In the genomic region with DNA sequence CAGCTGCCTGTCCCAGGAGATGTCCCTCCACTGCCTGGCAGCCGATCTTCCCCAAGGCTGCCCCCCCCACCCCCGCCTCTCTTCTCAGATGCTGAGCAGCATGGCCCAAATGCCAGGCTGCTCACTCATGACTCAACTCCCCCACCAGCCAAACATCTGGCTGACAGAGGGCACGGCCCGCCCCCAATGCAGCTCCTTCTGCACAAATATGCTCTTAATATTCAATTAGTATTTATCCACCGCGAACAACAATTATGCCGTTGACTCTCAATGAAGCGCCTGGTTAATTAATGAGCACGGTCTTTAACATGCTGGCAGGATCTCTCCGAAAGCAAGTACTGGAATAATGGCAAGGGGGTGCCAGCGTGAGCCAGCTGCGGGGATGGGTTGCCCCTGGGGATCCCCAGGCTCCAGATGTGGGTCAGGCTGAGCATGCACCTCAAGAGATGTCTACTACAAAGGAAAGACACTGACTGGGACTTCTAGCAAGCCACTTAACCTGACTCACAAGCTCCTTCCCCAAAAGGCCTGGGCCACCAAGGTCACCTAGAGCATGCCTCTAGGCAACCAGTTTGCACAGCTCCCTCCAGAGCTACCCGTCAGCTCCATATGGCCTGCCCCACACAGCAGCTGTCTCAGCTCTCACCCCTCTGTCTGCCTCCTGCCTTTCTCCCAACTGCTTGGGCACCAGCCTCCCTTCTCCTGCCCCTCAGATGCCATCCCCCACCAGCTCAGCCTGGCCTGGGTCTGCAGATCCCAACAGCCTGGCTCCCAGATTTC, we compare ENCODE assay signal across 13 mouse cellular contexts.
DNase-seq lines count a peak whose midpoint lies in the region; ATAC-seq and TF ChIP-seq lines count a peak whose summit lies in the region.
"Had no signal": no experiment of that assay in that cellular context is flagged by ENCODE, and none has a peak within 500 bp of the region (broad histone marks: within the 10 kb centered on the region; RNA-seq: fewer than 3 reads in every experiment).

No protein-coding gene starts in this region.

- no peak overlapping the region for H3K4me2 ChIP-seq in forebrain, embryonic 12.5 days
- no peak overlapping the region for H3K4me2 ChIP-seq in hindbrain, postnatal 0 days (ENCODE audit: low read depth, low read length)
- H3K4me2 ChIP-seq: limb, embryonic 13.5 days had no signal

- peak overlapping the region; percentile 1; the same call in 1 of the 2 replicates for H3K4me3 ChIP-seq in G1E (ENCODE audit: low read depth, low read length)
- no peak overlapping the region for H3K4me3 ChIP-seq in forebrain, embryonic 12.5 days (replicated peaks)
- H3K4me3 ChIP-seq in hindbrain, postnatal 0 days (ENCODE audit: low read length), result no peak overlapping the region
- H3K4me3 ChIP-seq in gastrocnemius, adult 2 months, result no peak overlapping the region
- H3K4me3 ChIP-seq: embryonic facial prominence, embryonic 10.5 days; limb, embryonic 13.5 days had no signal

- no peak for ATAC-seq in G1E (ENCODE audit: extremely low read depth, insufficient number of reproducible peaks, low FRiP score, poor library complexity, severe bottlenecking)
- ATAC-seq in forebrain, embryonic 12.5 days (ENCODE audit: low FRiP score), result no peak; the same call in 1 of the 2 replicates
- peak; percentile 57 for ATAC-seq in hindbrain, postnatal 0 days
- ATAC-seq: lung, postnatal 0 days had no signal

- intact Hi-C loops in gastrocnemius, adult 2 months (cut with DNase I), result no loop called here

- DNase-seq in G1E (ENCODE audit: low spot score) (no peak), NIH3T3 (ENCODE audit: low read depth) (peak; percentile 13)
- peak; percentile 56 for DNase-seq in hindbrain, postnatal 0 days (ENCODE audit: low spot score)
- no peak for DNase-seq in gastrocnemius, adult 2 months
- DNase-seq in gastrocnemius, postnatal 25 days, result no peak
- DNase-seq in kidney, adult 8-10 months, result no peak
- DNase-seq: cerebellum, adult 11-12 months; kidney, postnatal 14 days; right cerebral cortex, adult 18-20 months had no signal

- H3K4me1 ChIP-seq in G1E (ENCODE audit: insufficient read depth, low read depth, low read length), result no peaks in the 10 kb centered on the region
- peaks cover 33% of the 10 kb centered on the region for H3K4me1 ChIP-seq in forebrain, embryonic 12.5 days
- H3K4me1 ChIP-seq in hindbrain, postnatal 0 days (ENCODE audit: insufficient read depth, low read length), result peaks cover 5% of the 10 kb centered on the region

- H3K36me3 ChIP-seq in G1E (replicated peaks), result no peaks in the 10 kb centered on the region
- no peaks in the 10 kb centered on the region for H3K36me3 ChIP-seq in forebrain, embryonic 12.5 days (replicated peaks)
- H3K36me3 ChIP-seq in hindbrain, postnatal 0 days (ENCODE audit: insufficient read depth, low read length), result no peaks in the 10 kb centered on the region
- H3K36me3 ChIP-seq: embryonic facial prominence, embryonic 10.5 days; limb, embryonic 13.5 days had no signal

- peaks cover 96% of the 10 kb centered on the region for H3K9me3 ChIP-seq in G1E (replicated peaks)
- no peaks in the 10 kb centered on the region for H3K9me3 ChIP-seq in forebrain, embryonic 12.5 days
- H3K9me3 ChIP-seq in hindbrain, postnatal 0 days (ENCODE audit: low read length), result no peaks in the 10 kb centered on the region
- H3K9me3 ChIP-seq: embryonic facial prominence, embryonic 10.5 days; limb, embryonic 13.5 days had no signal

- H3K27me3 ChIP-seq in G1E (ENCODE audit: insufficient read depth, low read length), result no peaks in the 10 kb centered on the region
- peaks cover 15% of the 10 kb centered on the region for H3K27me3 ChIP-seq in forebrain, embryonic 12.5 days
- H3K27me3 ChIP-seq in hindbrain, postnatal 0 days (ENCODE audit: insufficient read depth, low read length), result no peaks in the 10 kb centered on the region
- H3K27me3 ChIP-seq: limb, embryonic 13.5 days had no signal

- no peak for TF ChIP-seq CTCF in G1E (IDR thresholded peaks at IDR 0.05; ENCODE audit: low read depth, low read length)
- no peak for TF ChIP-seq CTCF in hindbrain, postnatal 0 days (IDR thresholded peaks at IDR 0.05; ENCODE audit: low read depth)
- TF ChIP-seq CTCF in gastrocnemius, adult 2 months (IDR thresholded peaks at IDR 0.05), result no peak

- H3K9ac ChIP-seq in forebrain, embryonic 12.5 days, result no peak overlapping the region
- no peak overlapping the region for H3K9ac ChIP-seq in hindbrain, postnatal 0 days (replicated peaks; ENCODE audit: low read length)
- H3K9ac ChIP-seq: limb, embryonic 13.5 days had no signal

- 39% methylated on average over 13 of the region's 13 CpGs for WGBS in forebrain, embryonic 12.5 days
- 25% methylated on average over 13 of the region's 13 CpGs for whole genome bisulfite sequencing in hindbrain, postnatal 0 days

- H3K27ac ChIP-seq in forebrain, embryonic 12.5 days, result 0 out of 2 replicates have a peak overlapping the region, but pooled peaks have one; percentile 38
- H3K27ac ChIP-seq in hindbrain, postnatal 0 days, result no peak overlapping the region
- H3K27ac ChIP-seq in gastrocnemius, adult 2 months, result no peak overlapping the region
- H3K27ac ChIP-seq: embryonic facial prominence, embryonic 10.5 days; limb, embryonic 13.5 days had no signal

Comparison
In these comparisons a context has a peak if more than half of its experiments do, and no peak if none do; other contexts are left out.
1. DNase-seq: peak in NIH3T3 (single experiment) and hindbrain, postnatal 0 days (single experiment); none in G1E (single experiment), gastrocnemius, adult 2 months (single experiment), gastrocnemius, postnatal 25 days (single experiment) and kidney, adult 8-10 months (0 of 2).